Mouse (Mus musculus) gastrocnemius, adult 8-10 months (tissue): ENCODE measurements around the gene Itgae. TPM values are rescaled to one million over a fixed set of nuclear protein-coding genes. Genes with fewer than 3 reads are reported as not detected.

Experiments
- DNase-seq, 2 experiments: peaks; one replicate each; pipeline ENCODE4 v3.0.0; 2022; ENCODE audit warnings: low spot score in 2 of 2
- total RNA-seq, 4 experiments: library from RNA; stranded (reverse); gene quantifications; 2 replicates each; pipeline ENCODE4 v1.2.4; 2022

Itgae gene
- total RNA-seq, 4 experiments from 2014 or later: 0.08 to 0.10 (median 0.09) TPM; not detected in 1

DNA sequence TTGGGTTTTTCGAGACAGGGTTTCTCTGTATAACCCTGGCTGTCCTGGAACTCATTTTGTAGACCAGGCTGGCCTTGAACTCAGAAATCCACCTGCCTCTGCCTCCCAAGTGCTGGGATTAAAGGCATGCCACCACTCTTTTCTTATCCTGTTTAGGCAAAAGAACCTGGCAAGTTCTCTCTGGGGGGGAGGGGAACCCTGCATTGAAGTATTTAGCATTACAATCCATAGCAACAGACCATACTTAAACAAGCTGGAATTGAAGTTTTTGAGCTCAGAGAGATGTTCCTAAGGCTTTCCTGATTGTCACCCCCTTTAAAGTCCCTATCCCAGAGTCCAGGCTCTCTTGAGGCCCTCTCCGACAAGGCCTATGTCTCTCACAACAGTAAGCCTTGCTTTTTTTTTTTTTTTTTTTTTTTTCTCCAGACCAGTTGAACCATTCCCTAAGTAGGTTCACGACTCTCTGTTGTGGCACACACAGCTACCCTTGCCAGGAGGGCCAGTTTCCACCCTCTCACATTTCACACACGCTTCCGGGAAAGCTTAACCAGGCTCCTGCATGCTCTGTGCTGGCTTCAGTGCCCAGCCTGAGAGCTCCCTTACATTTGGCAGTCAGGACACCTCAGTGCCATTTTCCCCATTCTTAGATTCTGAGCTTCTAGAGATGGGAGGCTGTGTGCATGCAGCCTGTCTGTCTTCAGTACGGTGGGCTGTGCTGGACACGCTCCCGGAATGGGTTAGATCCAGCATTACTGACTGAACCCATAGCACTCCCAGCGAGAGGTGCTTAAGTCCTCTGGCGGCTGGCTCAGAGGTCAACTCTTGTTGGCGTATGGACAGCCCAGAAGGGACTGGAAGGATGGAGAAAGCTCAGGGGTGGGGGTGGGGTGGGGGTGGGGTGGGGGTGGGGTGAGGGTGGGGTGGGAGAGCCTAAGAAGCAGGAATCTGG, 55.9 kb downstream of the Itgae start:
- DNase-seq: peak; percentile 34 to 57

DNA sequence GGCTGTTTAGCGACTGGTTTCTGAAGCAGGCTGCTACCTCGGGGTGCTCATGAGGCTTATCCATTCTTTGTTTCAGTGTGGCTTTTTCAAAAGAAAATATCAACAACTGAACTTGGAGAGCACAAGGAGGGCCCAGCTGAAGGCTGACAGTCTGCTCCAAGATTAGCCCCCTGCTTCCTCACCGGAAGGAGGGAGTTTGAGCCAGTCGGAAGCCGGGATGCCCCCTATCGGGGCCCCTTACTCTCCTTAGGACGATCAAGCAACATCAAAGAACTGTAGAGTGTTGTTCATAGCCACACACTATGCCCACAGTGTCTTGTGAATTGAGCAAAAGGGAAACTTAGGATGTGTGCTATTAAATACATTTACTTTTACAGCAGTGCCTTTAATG, 56.6 kb downstream of the Itgae start:
- no peak for DNase-seq

- no peak for DNase-seq
These were observed 57.8 kb downstream of the Itgae start for GRCm38 (mm10) chr11:73148209-73148608.

- no peak for DNase-seq
These were observed 64.7 kb downstream of the Itgae start for GRCm38 (mm10) chr11:73155071-73155470.

- DNase-seq: peak; percentile 42 to 55
These were observed 69.8 kb downstream of the Itgae start, which contains the start of gene P2rx5 for GRCm38 (mm10) chr11:73159957-73160810. Gene P2rx5 (plus strand): TSS chr11:73160421.

GRCm38 (mm10) chr11:73160811-73161200, 70.4 kb downstream of the Itgae start:
- peak; percentile 73 to 83 for DNase-seq

DNA sequence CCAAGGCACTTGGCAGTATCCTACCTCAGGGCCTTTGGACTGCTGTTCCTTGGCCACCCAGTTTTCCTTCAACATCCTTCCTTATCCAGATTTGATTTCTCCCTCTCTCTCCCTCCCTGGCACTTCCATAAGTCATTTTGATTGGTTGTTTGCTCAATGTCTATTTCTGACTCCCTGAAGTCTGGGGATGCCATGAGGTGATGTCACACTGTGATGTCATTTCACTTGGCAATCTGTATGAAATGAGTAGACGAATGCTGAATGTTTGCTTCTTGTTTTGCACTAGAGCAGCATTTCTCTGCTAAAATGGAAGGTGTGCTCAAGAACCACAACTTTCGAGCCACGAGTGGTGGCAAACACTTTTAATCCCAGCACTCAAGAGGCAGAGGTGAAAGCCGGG, 71.2 kb downstream of the Itgae start:
- no peak for DNase-seq

DNA sequence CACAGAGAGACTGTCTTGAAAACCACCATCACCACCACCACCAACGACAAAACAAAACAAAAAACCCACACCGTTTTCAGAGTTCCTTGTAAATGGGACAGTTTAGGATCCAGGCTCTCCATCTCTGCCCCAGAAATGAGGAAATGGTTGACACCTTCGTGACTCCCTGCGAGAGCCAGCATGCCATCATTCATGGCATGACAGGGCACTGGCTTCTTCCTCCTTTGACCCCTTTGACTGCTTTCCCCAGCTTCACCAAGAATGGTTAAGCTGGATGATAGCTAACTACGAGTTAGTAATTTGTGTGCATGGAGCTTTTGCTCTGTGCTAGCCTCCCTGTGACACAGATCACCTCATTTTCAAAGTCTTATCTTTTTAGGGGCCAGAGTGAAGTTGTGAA, 71.9 kb downstream of the Itgae start:
- DNase-seq: no peak

- DNase-seq: no peak
These were observed 77.7 kb downstream of the Itgae start for GRCm38 (mm10) chr11:73168071-73168470.

- no peak for DNase-seq
These were observed 78.2 kb downstream of the Itgae start for GRCm38 (mm10) chr11:73168576-73168975.

DNA sequence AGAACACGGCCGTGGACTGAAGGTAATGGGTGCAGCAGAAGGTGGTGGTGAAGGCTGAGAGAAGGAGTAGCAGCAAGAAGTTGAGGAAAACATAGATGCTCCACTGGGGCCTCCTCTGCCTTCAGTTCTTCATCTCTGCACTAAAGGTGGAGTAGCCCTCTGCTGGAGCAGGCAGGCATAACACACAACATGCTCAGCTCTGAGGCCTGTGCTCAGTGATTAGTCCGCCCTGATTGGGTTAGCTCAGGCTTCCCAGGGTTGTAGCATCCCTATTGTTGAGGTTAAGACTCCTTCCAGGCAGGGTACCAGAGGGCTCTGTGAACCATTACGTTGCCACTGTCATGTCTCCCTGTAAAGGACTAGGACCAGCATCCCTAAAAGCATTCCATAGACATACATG, 78.8 kb downstream of the Itgae start:
- peak in 1 of 2 experiments; percentile 21 for DNase-seq

DNA sequence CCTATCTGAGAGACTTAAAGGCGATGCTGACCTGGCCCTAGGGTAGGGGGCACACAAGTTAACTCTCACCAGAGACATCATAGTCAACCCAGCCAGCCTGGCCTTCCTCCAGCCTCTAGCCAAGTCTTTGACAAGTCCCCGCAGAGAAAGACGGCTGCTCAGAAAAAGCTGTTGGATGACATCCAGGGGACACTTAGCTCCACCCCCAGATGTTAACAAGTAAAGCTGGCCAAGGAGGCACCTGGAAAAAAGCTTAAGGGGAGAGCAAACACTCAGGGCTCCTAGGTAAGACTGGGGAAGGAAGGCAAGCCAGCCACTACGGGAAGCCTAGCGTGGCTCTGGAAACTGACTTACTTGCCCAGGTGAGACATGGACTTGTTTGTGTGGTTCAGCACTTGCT, 81.8 kb downstream of the Itgae start:
- DNase-seq: peak; percentile 17 to 23

GRCm38 (mm10) chr11:73175612-73176011, 85.2 kb downstream of the Itgae start:
- DNase-seq: no peak

- no peak for DNase-seq
These were observed 85.8 kb downstream of the Itgae start for GRCm38 (mm10) chr11:73176186-73176585.

- DNase-seq: peak; percentile 91 to 95
These were observed 86.5 kb downstream of the Itgae start, which contains the start of the genes Emc6 and Tax1bp3 for GRCm38 (mm10) chr11:73176608-73177508. Gene Emc6 (minus strand): TSS chr11:73177037. Gene Tax1bp3 (plus strand): TSS chr11:73177083.

DNA sequence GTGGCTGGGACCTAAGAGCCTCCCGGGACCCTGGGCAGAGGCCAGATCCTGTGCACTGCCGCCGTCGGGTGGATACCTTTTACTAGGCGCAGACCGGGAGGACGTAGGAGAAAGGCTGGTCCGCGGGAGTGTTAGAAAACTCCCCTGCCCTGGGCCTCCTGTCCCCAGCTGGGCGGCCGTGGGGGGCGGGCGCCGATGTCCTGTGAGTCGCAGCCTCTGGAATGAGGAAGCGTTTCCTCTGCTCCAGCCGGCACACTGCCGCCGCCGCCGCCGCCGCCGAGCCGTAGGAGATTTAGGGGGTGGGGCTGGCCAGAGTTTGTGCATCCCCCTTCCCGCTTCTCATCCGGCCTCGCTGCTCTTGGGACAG, 87.1 kb downstream of the Itgae start:
- peak; percentile 67 to 73 for DNase-seq

- no peak for DNase-seq
These were observed 87.5 kb downstream of the Itgae start for GRCm38 (mm10) chr11:73177895-73178294.

DNA sequence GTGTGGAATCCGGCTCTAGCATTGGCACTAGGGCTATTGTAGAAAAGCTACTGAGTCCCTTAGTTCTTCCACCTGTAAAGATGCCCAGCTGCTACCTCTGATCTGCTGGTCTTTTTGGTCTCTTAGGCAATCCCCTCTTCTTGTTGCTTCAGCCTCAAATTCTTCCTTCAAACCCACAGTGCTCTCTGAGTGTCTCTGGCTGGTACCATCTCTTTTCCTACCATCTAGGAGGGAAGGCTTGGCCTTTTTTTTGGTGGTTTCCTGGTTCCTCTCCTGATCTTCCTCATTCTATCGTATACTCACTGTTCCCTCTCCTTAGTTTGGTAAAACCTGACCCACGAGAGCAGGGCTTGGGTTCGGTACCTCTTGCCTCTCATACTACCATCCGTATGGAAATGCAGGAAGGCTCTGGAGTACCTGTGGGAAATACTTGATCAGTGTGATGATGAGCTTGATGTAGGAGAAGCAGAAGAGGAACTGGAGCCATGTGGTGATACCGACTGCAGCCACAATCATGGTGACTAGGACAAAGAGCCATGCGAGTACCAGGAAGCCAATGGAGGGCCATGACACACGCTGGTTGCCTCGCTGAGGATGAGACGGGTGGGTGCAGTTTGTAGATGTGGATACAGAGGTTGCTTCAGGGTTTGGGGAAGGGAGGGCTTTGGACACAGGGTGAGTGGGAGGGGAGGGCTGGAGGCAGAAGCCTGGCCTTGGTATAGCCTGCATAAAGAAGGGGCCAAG, 95.7 kb downstream of the Itgae start:
- no peak for DNase-seq

DNA sequence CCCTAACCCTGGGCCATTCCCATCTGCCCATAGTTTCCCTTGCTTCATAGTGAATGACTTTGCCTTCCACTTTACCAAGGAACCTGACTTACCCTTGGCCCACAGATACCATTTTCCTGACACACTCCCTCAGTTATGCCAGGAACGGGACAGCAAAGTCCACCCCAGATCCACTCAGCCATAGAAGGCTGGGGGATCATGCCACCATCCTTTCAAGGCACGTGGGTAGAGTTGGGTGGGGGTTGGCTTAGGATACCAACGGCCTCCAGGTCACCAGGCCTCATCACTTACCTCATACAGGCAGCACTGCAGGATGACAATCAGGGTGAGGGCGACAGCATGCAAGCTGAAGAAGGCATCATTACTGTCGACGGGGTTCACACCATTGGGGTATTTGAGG, 96.8 kb downstream of the Itgae start:
- DNase-seq: no peak

- DNase-seq: no peak
These were observed 102.7 kb downstream of the Itgae start for GRCm38 (mm10) chr11:73193047-73193446.
